Mouse (Mus musculus): ENCODE measurements around the gene Ccl2. TPM values are rescaled to one million over a fixed set of nuclear protein-coding genes. Genes with fewer than 3 reads are reported as not detected.
A peak's percentile ranks its signal among the peaks of the same experiment; 100 is the strongest.

The Ccl2 gene
- polyA plus RNA-seq, 1 experiment from 2014 or later: 2.9 TPM

DNA sequence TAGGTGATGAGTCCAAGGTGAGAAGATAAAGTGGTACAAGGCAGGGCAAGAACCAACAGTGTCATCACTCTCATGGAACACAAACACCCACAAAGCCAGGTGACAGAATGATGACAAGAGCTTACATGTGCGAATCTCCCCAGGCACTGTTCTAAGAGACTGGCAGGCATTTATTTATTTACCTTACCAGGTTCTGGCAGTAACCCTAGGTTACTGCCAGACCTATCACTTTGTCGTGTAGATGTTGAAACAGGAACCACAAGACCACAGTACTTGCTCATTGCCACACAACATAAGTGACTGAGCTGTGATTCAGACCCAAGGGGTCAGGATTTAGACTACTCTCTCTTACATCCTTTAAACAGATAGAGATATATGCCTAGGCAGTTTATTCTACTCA lies 20.3 kb upstream of the Ccl2 start:
- Histone ChIP-seq H3K27ac (no peak overlapping the region), H3K36me3 (no peaks in the 10 kb centered on the region), H3K4me3 (no peak overlapping the region), H3K9me3 (no peaks in the 10 kb centered on the region), H3K4me2 (no peak overlapping the region), H3K27me3 (no peaks in the 10 kb centered on the region), H3K4me1 (peaks cover 7% of the 10 kb centered on the region; the same call in 1 of the 2 replicates), H3K9ac (no peak overlapping the region)
- WGBS: 64% methylated on average over 2 of the region's 2 CpGs
- no peak for ATAC-seq (ENCODE audit: insufficient number of reproducible peaks, insufficient read depth, low FRiP score, low TSS enrichment, low read depth)

DNA sequence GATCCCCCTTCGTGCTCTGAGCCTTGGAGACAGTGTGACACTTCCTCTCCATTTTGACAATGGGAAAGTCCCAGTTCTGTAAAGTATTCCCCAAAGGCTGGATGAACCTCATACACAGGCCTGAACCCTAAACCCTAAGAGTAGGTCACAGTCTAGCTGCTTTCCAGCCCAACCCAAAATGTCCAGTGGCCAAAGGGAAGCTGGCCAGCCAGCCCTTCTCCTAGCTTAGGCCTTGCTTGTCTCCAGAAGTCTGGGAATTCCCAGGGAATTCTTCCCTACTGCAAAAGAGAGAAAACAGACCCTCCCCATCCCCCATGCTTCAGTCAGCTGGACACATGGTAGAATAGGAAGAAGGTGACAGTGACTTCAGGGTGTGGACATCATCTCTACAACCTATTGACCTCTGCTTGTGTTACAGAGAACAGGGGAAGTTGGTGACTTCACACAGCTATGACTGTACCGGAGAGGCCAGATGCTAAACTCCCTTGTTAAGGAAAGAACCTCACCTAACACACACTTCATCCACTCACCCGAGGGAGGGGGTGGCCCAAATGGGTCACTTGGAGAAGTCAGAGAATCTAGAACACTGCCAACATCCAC lies 19.1 kb upstream of the Ccl2 start:
- no peaks in the 10 kb centered on the region for H3K36me3 ChIP-seq
- WGBS: 75% methylated on average over 3 of the region's 3 CpGs
- H3K4me3 ChIP-seq: no peak overlapping the region
- H3K27me3 ChIP-seq: no peaks in the 10 kb centered on the region
- H3K4me2 ChIP-seq: no peak overlapping the region
- no peak for ATAC-seq (ENCODE audit: insufficient number of reproducible peaks, insufficient read depth, low FRiP score, low TSS enrichment, low read depth)
- H3K27ac ChIP-seq: no peak overlapping the region
- H3K9ac ChIP-seq: no peak overlapping the region
- H3K9me3 ChIP-seq: no peaks in the 10 kb centered on the region
- H3K4me1 ChIP-seq: peaks cover 7% of the 10 kb centered on the region; the same call in 1 of the 2 replicates

DNA sequence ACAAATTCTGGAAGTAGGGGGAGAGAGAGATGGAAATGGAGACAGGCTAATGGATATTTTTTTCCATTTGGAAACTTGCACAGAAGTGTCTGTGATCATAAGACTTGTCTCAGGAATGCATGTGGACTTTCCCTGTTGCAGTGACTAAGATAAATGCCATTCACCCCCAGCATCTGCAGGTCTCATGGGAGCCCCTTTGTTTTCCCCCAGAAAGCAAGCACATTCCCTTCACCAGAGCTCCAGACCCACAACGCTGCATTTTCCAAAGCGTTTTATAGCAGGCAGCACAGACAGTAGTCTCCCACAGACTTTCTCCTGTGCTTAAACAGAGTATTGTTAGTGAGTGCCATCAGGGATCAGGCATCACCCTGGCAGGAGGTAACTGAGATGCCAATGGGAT lies 16.0 kb upstream of the Ccl2 start:
- Histone ChIP-seq H3K27me3 (no peaks in the 10 kb centered on the region), H3K4me3 (no peak overlapping the region), H3K9ac (no peak overlapping the region), H3K9me3 (no peaks in the 10 kb centered on the region), H3K4me1 (no peaks in the 10 kb centered on the region), H3K36me3 (no peaks in the 10 kb centered on the region), H3K4me2 (no peak overlapping the region), H3K27ac (no peak overlapping the region)
- WGBS: 48% methylated on average over 2 of the region's 2 CpGs
- no peak for ATAC-seq (ENCODE audit: insufficient number of reproducible peaks, insufficient read depth, low FRiP score, low TSS enrichment, low read depth)

DNA sequence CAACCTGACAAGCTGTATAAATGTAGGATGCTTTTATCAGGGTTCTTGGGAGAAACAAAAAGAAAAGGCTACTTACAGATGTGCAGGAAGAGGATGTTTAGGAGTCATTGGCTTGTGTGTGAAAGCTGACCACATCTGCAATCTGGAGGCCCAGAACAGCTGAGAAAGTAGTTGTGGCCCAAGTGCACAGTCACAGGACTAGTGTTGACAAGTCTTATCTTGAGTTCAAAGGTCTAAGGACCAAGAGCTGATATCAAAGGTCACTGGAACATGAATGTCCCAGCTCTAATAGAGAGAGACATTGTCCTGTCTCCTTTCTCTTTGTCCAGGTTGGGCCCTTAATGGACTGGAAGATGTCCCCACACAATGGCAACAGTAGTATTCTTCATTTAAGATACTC lies 15.6 kb upstream of the Ccl2 start:
- no peaks in the 10 kb centered on the region for H3K27me3 ChIP-seq
- no peak overlapping the region for H3K27ac ChIP-seq
- no peaks in the 10 kb centered on the region for H3K4me1 ChIP-seq
- H3K4me3 ChIP-seq: no peak overlapping the region
- ATAC-seq (ENCODE audit: insufficient number of reproducible peaks, insufficient read depth, low FRiP score, low TSS enrichment, low read depth): no peak
- H3K4me2 ChIP-seq: no peak overlapping the region
- H3K9ac ChIP-seq: no peak overlapping the region
- H3K36me3 ChIP-seq: no peaks in the 10 kb centered on the region
- H3K9me3 ChIP-seq: no peaks in the 10 kb centered on the region

DNA sequence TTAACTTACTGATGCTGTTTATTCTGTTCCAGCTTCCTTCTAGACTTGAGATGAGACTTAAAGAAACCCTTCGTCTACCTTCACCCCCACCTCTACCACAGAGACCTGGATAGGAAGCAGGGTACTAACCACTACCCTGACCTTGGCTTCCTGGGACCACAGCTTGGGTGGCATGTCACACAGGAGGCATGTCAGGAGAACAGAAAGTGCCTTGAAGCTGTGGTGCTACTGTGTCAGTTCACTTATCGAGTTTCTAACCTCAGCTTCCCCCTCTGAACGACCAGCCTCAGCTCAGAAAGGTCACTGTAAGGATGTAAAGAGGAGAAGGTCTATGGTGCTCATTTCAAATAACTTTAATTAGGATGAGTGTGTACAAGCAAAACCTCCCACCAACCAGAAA lies 14.0 kb upstream of the Ccl2 start:
- ATAC-seq (ENCODE audit: insufficient number of reproducible peaks, insufficient read depth, low FRiP score, low TSS enrichment, low read depth): no peak
- 66% methylated on average over 3 of the region's 3 CpGs for WGBS
- H3K36me3 ChIP-seq: no peaks in the 10 kb centered on the region
- no peak overlapping the region for H3K4me2 ChIP-seq
- H3K4me3 ChIP-seq: no peak overlapping the region
- H3K9me3 ChIP-seq: no peaks in the 10 kb centered on the region
- H3K9ac ChIP-seq: no peak overlapping the region
- H3K4me1 ChIP-seq: no peaks in the 10 kb centered on the region
- no peak overlapping the region for H3K27ac ChIP-seq
- no peaks in the 10 kb centered on the region for H3K27me3 ChIP-seq

DNA sequence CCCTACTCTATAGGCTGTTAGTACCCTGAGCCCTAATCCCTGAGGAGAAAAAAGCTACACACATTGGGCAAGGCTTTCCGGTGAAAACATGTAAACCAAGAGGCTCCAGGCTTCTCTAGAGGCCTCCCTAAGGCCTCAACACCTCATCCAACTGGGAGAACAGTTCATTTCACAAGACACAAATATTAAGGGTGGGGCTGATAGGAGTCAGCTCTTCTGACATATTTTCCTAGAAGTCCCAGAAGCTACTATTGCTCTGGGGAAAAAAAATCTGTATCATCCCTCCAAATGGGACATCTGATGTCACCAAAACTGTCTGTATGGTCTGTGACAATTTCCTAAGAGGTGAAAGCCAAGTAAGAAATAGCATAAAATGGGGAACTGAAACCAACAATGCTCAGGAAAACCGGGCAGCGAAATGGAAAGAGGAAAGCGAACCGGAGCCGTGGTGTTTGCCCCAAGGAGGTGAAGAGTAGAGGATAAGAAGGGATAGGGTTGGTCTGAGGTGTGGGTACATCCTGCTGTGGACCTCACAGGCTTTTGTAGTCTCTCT lies 12.8 kb upstream of the Ccl2 start:
- Histone ChIP-seq H3K9ac (no peak overlapping the region), H3K4me2 (no peak overlapping the region), H3K36me3 (no peaks in the 10 kb centered on the region), H3K27ac (no peak overlapping the region), H3K27me3 (no peaks in the 10 kb centered on the region), H3K4me3 (no peak overlapping the region), H3K4me1 (no peaks in the 10 kb centered on the region), H3K9me3 (no peaks in the 10 kb centered on the region)
- 90% methylated on average over 6 of the region's 6 CpGs for WGBS
- ATAC-seq (ENCODE audit: insufficient number of reproducible peaks, insufficient read depth, low FRiP score, low TSS enrichment, low read depth): no peak

DNA sequence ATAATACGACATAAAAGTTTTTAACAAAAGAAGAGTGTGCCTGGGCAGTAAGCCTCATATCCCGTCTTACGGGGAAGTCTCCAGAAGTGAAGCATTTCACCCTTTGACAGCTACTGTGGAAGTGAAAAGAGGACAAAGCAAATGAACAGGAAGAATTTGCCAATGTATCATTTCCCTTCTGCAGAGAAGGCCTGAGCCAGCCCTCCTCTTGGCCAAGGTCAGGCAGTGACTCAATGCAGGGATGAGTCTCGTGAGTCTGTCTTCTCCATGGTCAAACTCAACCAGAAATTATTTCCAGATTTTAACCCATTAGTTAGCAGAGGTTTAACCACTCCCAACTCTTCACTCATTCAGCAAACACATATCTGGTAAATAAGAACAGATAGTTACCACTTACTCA lies 11.6 kb upstream of the Ccl2 start:
- Histone ChIP-seq H3K9me3 (no peaks in the 10 kb centered on the region), H3K4me1 (no peaks in the 10 kb centered on the region), H3K27ac (no peak overlapping the region), H3K4me2 (no peak overlapping the region), H3K27me3 (no peaks in the 10 kb centered on the region), H3K4me3 (no peak overlapping the region), H3K9ac (no peak overlapping the region), H3K36me3 (no peaks in the 10 kb centered on the region)
- ATAC-seq (ENCODE audit: insufficient number of reproducible peaks, insufficient read depth, low FRiP score, low TSS enrichment, low read depth): no peak
- WGBS: 68% methylated on average over 4 of the region's 4 CpGs

DNA sequence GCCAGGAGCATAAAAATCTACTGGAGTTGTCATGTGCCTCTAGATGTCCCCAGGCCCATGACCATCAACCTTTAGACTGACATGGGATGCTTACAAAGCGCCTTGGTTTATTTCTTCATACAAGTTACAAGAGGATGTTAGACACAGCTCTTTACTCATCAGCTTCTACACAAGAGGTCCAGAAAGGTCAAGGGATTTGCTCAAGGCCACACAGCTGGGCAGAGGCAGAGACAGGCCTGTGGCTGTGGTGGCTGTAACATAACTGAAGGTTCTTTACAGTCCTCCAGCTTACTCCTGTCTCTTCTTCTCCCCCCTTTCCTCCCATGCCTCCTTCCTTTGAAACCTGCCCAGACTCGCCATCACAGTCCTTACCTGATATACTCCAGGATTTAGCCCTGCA lies 5.2 kb upstream of the Ccl2 start:
- Histone ChIP-seq H3K9me3 (no peaks in the 10 kb centered on the region), H3K36me3 (no peaks in the 10 kb centered on the region), H3K27ac (no peak overlapping the region), H3K4me3 (no peak overlapping the region), H3K27me3 (no peaks in the 10 kb centered on the region), H3K4me1 (peaks cover 18% of the 10 kb centered on the region), H3K4me2 (no peak overlapping the region), H3K9ac (no peak overlapping the region)
- no peak for ATAC-seq (ENCODE audit: insufficient number of reproducible peaks, insufficient read depth, low FRiP score, low TSS enrichment, low read depth)
- 70% methylated on average over 2 of the region's 2 CpGs for WGBS

DNA sequence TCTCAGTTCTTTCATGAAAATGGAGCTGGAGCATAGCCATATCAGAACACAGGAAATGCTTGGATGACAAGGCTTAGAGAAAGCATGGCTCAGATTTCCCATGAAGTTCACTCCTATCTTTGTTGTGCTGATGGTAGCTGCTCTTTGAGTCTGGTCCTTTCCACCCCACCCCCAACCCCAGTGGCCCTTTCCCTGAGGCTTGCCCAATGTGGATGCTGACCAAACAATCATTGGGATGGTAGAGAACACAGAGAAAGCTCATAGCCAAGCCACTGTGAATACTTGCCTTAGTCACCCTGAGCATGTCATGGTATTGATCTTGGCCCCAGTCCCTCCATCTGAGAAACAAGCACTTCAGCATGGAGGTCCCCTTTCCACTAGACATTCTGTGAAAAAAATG lies 3.2 kb upstream of the Ccl2 start:
- no peak overlapping the region for H3K4me3 ChIP-seq
- H3K9me3 ChIP-seq: no peaks in the 10 kb centered on the region
- no peak overlapping the region for H3K9ac ChIP-seq
- H3K36me3 ChIP-seq: no peaks in the 10 kb centered on the region
- no peak overlapping the region for H3K4me2 ChIP-seq
- H3K4me1 ChIP-seq: peaks cover 23% of the 10 kb centered on the region
- no peaks in the 10 kb centered on the region; the same call in 1 of the 2 replicates for H3K27me3 ChIP-seq
- no peak overlapping the region for H3K27ac ChIP-seq
- ATAC-seq (ENCODE audit: insufficient number of reproducible peaks, insufficient read depth, low FRiP score, low TSS enrichment, low read depth): no peak

DNA sequence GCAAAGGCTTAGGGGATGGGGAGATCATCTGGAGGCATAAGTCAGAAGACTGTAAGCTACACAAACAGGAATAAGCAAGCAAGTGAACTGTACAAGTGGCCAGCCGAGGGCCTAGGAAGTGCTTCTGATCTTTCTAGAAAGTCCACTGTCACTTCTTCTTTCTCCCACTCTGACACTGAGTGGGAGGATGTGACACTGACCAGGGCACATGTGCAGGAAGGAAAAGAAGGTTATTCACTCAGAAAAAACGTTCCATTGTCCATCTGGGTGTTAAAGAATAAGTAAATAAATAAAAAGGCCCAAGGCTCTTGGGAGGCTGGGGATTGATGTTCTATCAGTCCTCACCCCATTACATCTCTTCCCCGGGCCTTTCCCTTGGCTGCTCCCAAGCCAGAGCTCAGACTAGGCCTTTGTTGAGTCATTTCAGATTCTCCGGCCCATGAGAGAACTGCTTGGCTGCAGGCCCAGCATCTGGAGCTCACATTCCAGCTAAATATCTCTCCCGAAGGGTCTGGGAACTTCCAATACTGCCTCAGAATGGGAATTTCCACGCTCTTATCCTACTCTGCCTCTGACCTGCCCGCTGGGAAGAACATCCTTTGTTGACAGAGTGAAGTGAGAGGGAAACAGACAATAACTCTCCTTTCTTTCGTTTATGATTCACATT lies 2.6 kb upstream of the Ccl2 start:
- no peak overlapping the region for H3K4me3 ChIP-seq
- H3K4me2 ChIP-seq: 0 out of 2 replicates have a peak overlapping the region, but pooled peaks have one; percentile 9
- no peaks in the 10 kb centered on the region; the same call in 1 of the 2 replicates for H3K27me3 ChIP-seq
- 35% methylated on average over 8 of the region's 8 CpGs for WGBS
- H3K27ac ChIP-seq: peak overlapping the region; percentile 82
- no peaks in the 10 kb centered on the region for H3K9me3 ChIP-seq
- no peak overlapping the region for H3K9ac ChIP-seq
- no peaks in the 10 kb centered on the region for H3K36me3 ChIP-seq
- peaks cover 23% of the 10 kb centered on the region for H3K4me1 ChIP-seq
- 0 out of 2 replicates have a peak, but pooled peaks have one; percentile 32 for ATAC-seq (ENCODE audit: insufficient number of reproducible peaks, insufficient read depth, low FRiP score, low TSS enrichment, low read depth)

DNA sequence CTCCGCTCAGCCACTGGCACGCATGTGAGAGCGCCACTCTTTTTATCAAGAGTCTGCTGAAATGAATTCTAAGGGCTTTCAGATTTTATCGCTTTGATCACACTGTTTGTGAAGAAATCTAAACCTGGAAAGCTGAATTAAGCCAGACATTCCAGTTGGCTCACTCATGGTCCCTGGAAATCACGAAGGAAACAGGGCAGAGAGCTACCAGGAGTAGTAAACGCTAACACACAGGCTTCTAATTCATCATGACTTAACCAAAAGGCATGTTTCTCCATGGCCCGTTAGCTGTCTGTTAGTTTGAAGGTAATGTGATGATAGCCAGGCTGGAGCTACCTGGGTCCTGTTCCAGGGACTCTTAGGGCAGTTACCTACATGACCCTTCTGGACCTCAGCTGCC lies 925 bp upstream of the Ccl2 start:
- Histone ChIP-seq H3K9ac (no peak overlapping the region), H3K4me2 (no peak overlapping the region), H3K4me3 (no peak overlapping the region), H3K36me3 (no peaks in the 10 kb centered on the region), H3K27me3 (no peaks in the 10 kb centered on the region; the same call in 1 of the 2 replicates), H3K27ac (no peak overlapping the region), H3K9me3 (no peaks in the 10 kb centered on the region), H3K4me1 (peaks cover 23% of the 10 kb centered on the region)
- ATAC-seq (ENCODE audit: insufficient number of reproducible peaks, insufficient read depth, low FRiP score, low TSS enrichment, low read depth): no peak
- WGBS: 80% methylated on average over 7 of the region's 7 CpGs

DNA sequence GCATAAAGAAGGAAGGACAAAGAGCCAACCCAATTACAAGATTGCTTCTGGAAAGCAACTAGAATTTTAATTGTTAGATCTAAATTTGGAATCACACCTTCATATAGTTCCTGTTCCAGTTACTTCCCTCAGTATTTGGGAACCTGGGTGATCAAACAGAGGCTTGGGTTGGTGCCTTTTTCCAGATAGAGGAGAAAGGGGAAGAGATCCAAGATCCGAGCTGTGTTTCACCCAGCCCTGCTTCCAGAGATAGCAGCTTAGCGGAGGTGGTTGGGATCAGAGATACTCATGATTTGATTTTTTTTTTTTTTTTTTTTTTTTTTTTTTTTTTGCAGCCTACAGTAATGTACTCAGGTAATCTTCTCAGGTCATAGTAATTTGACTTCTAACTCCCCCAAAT lies 486 bp downstream of the Ccl2 start:
- WGBS: 91% methylated on average over 2 of the region's 2 CpGs
- Histone ChIP-seq H3K4me1 (peaks cover 23% of the 10 kb centered on the region), H3K4me2 (no peak overlapping the region), H3K27ac (no peak overlapping the region), H3K36me3 (no peaks in the 10 kb centered on the region), H3K4me3 (no peak overlapping the region), H3K9me3 (no peaks in the 10 kb centered on the region), H3K9ac (no peak overlapping the region), H3K27me3 (peaks cover 6% of the 10 kb centered on the region; the same call in 1 of the 2 replicates)
- ATAC-seq (ENCODE audit: insufficient number of reproducible peaks, insufficient read depth, low FRiP score, low TSS enrichment, low read depth): no peak
